Mouse (Mus musculus): ENCODE measurements around the gene Nol11. TPM values are rescaled to one million over a fixed set of nuclear protein-coding genes. Genes with fewer than 3 reads are reported as not detected.

The Nol11 gene
- polyA plus RNA-seq, 1 experiment from 2014 or later = 62.1 TPM

DNA sequence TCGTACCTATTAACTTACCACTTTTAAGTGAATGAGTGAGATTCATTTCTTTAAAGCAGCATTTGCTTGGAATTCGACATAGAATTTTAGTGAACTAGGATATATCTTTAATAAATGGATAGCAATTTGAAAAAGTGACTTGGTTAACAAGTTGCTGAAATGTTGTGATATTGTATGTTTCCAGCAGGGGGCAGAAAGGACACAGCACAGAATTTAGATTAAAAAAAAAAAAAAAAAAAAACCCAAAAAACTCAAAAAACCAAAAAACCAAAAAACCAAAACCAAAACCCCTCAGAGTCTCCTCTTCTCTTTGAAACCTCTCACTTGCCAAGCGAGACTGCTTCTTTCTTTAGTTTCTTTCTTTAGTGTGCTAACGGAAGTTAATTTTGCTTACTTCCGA is 24.6 kb upstream of the Nol11 start:
- H3K27me3 ChIP-seq = no peaks in the 10 kb centered on the region
- no peaks in the 10 kb centered on the region for H3K9me3 ChIP-seq (replicated peaks)
- H3K9ac ChIP-seq = no peak overlapping the region
- no peak for ATAC-seq (ENCODE audit: low FRiP score)
- H3K4me2 ChIP-seq (replicated peaks) = no peak overlapping the region
- no peak overlapping the region for H3K27ac ChIP-seq
- 0 out of 2 replicates have a peak, but pooled peaks cover 4% of the 10 kb centered on the region for H3K36me3 ChIP-seq
- no peaks in the 10 kb centered on the region for H3K4me1 ChIP-seq
- no peak overlapping the region for H3K4me3 ChIP-seq
- WGBS = 80% methylated on average over 5 of the region's 5 CpGs

DNA sequence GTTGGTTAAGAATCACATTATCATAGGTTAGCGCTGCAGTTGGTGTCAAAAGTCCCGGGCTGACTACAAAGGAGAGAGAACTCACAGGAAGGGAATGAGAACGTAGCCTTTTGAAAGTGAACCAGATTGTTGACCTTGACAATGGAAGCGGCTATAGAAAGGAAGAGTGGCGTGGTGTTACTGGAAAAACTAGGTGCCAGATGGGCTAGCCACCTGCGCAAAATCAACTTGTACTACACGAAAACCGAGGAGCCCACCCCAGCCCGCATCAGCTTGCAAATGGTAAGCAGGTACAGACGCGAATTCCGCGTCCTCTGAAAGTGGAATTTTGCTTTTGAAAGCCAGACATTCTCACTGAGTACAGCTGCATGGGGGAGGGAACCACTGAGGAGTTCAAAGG is 20.6 kb upstream of the Nol11 start:
- no peak overlapping the region for H3K4me2 ChIP-seq (replicated peaks)
- no peak for ATAC-seq (ENCODE audit: low FRiP score)
- H3K27me3 ChIP-seq = no peaks in the 10 kb centered on the region
- WGBS = 84% methylated on average over 13 of the region's 13 CpGs
- H3K27ac ChIP-seq = no peak overlapping the region
- no peak overlapping the region for H3K4me3 ChIP-seq
- no peak overlapping the region for H3K9ac ChIP-seq
- H3K36me3 ChIP-seq = no peaks in the 10 kb centered on the region
- no peaks in the 10 kb centered on the region for H3K9me3 ChIP-seq (replicated peaks)
- no peaks in the 10 kb centered on the region for H3K4me1 ChIP-seq

GRCm38 (mm10) chr11:107201773-107202172 is 12.6 kb upstream of the Nol11 start:
- Histone ChIP-seq H3K36me3 (no peaks in the 10 kb centered on the region), H3K27ac (no peak overlapping the region), H3K9ac (no peak overlapping the region), H3K4me2 (replicated peaks) (no peak overlapping the region), H3K4me1 (no peaks in the 10 kb centered on the region), H3K9me3 (replicated peaks) (no peaks in the 10 kb centered on the region), H3K4me3 (no peak overlapping the region), H3K27me3 (no peaks in the 10 kb centered on the region)
- no peak for ATAC-seq (ENCODE audit: low FRiP score)
- WGBS = 91% methylated on average over 11 of the region's 11 CpGs

DNA sequence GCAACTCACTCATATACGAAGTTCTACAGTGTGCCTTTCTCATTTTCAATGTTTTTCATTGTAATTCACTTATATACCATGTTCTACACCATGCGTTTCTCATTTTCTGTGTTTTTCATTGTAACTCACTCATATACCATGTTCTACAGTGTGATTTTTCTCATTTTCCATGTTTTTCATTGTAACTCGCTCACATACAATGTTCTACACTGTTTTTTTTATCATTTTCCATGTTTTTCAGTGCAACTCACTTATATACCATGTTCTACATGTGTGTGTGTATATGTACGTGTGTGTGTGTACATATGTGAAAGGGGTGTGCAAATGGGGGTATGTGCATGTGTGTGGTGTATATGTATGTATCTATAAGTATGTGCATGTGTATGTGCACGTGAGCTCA is 10.1 kb upstream of the Nol11 start:
- Histone ChIP-seq H3K4me1 (no peaks in the 10 kb centered on the region), H3K36me3 (no peaks in the 10 kb centered on the region), H3K4me2 (replicated peaks) (no peak overlapping the region), H3K4me3 (no peak overlapping the region), H3K27ac (no peak overlapping the region), H3K9me3 (replicated peaks) (no peaks in the 10 kb centered on the region), H3K27me3 (no peaks in the 10 kb centered on the region), H3K9ac (no peak overlapping the region)
- ATAC-seq (ENCODE audit: low FRiP score) = no peak
- WGBS = 71% methylated on average over 5 of the region's 5 CpGs

DNA sequence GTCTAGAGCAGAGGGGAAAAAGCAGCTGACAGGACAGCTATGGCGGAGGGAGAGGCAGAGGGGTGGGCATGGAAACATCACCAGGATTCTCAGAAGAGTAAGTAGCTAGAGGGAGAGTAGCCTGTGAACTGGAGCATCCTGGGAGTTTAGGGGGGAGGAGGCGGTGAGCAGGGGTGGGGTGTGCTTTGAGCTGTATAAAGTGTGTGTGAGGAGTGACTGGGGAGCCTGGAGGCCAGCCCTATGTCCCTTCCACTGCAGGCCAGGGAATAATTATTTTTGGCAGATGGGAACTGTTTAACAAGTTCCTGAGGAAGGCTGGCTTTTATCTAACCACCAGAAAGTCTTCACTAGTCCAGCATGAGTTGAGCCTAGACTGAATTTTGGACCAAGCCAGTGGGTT is 6.2 kb upstream of the Nol11 start:
- Histone ChIP-seq H3K27ac (no peak overlapping the region), H3K4me3 (no peak overlapping the region), H3K9ac (no peak overlapping the region), H3K36me3 (no peaks in the 10 kb centered on the region), H3K4me1 (no peaks in the 10 kb centered on the region), H3K4me2 (replicated peaks) (no peak overlapping the region), H3K9me3 (replicated peaks) (no peaks in the 10 kb centered on the region), H3K27me3 (no peaks in the 10 kb centered on the region)
- 59% methylated on average over 2 of the region's 2 CpGs for WGBS
- ATAC-seq (ENCODE audit: low FRiP score) = no peak

DNA sequence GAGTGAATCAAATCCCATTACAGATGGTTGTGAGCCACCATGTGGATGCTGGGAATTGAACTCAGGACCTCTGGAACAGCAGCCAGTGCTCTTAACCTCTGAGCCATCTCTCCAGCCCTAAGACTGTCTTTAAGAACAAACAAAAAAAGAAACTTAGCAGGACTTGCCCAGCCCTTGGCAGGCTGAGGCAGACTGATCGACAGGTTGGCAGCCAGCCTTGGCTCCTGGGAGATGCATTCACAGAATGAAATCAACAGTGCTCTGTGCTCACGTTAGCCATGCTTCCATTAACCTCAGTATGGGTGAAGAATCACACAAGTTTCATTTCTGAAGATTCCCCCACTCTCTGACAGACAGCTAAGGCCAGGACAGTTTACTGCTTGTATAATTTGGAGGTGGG is 1.2 kb upstream of the Nol11 start:
- Histone ChIP-seq H3K4me3 (no peak overlapping the region), H3K27me3 (no peaks in the 10 kb centered on the region), H3K4me2 (replicated peaks) (no peak overlapping the region), H3K9ac (no peak overlapping the region), H3K36me3 (peaks cover 8% of the 10 kb centered on the region), H3K27ac (no peak overlapping the region), H3K4me1 (peaks cover 6% of the 10 kb centered on the region), H3K9me3 (replicated peaks) (no peaks in the 10 kb centered on the region)
- WGBS = 84% methylated on average over 2 of the region's 2 CpGs
- ATAC-seq (ENCODE audit: low FRiP score) = no peak

GRCm38 (mm10) chr11:107183777-107184176 is 5.4 kb downstream of the Nol11 start:
- 90% methylated on average over 8 of the region's 8 CpGs for WGBS

GRCm38 (mm10) chr11:107161215-107161614 is 28.0 kb downstream of the Nol11 start:
- Histone ChIP-seq H3K36me3 (peaks cover 6% of the 10 kb centered on the region), H3K27me3 (no peaks in the 10 kb centered on the region), H3K4me1 (no peaks in the 10 kb centered on the region), H3K4me3 (no peak overlapping the region), H3K4me2 (replicated peaks) (no peak overlapping the region), H3K9ac (no peak overlapping the region), H3K9me3 (replicated peaks) (no peaks in the 10 kb centered on the region), H3K27ac (no peak overlapping the region)
- 86% methylated on average over 4 of the region's 4 CpGs for WGBS
- no peak for ATAC-seq (ENCODE audit: low FRiP score)

More at GRCm38 (mm10) chr11:107183777-107184176, 5.4 kb downstream of the Nol11 start:
- no peak for ATAC-seq (ENCODE audit: low FRiP score)
- H3K4me1 ChIP-seq = peaks cover 6% of the 10 kb centered on the region
- H3K27me3 ChIP-seq = no peaks in the 10 kb centered on the region
- no peak overlapping the region for H3K9ac ChIP-seq
- peaks cover 64% of the 10 kb centered on the region for H3K36me3 ChIP-seq
- no peaks in the 10 kb centered on the region for H3K9me3 ChIP-seq (replicated peaks)
- H3K4me2 ChIP-seq (replicated peaks) = no peak overlapping the region
- no peak overlapping the region for H3K4me3 ChIP-seq
- no peak overlapping the region for H3K27ac ChIP-seq

- Histone ChIP-seq H3K36me3 (no peaks in the 10 kb centered on the region), H3K9me3 (replicated peaks) (no peaks in the 10 kb centered on the region), H3K4me3 (no peak overlapping the region), H3K9ac (no peak overlapping the region), H3K4me1 (no peaks in the 10 kb centered on the region), H3K4me2 (replicated peaks) (no peak overlapping the region), H3K27ac (no peak overlapping the region), H3K27me3 (no peaks in the 10 kb centered on the region)
- 42% methylated on average over 1 of the region's 1 CpGs for WGBS
- ATAC-seq (ENCODE audit: low FRiP score) = no peak
These were observed 30.1 kb downstream of the Nol11 start for GRCm38 (mm10) chr11:107159034-107159433.

- no peak overlapping the region for H3K9ac ChIP-seq
- H3K9me3 ChIP-seq (replicated peaks) = no peaks in the 10 kb centered on the region
- 47% methylated on average over 5 of the region's 5 CpGs for WGBS
- no peaks in the 10 kb centered on the region for H3K4me1 ChIP-seq
- ATAC-seq (ENCODE audit: low FRiP score) = no peak
- H3K4me3 ChIP-seq = no peak overlapping the region
- H3K36me3 ChIP-seq = no peaks in the 10 kb centered on the region
- H3K27me3 ChIP-seq = no peaks in the 10 kb centered on the region
- H3K4me2 ChIP-seq (replicated peaks) = no peak overlapping the region
- no peak overlapping the region for H3K27ac ChIP-seq
These were observed 32.1 kb downstream of the Nol11 start for GRCm38 (mm10) chr11:107156977-107157642.

- H3K4me3 ChIP-seq = no peak overlapping the region
- no peak for ATAC-seq (ENCODE audit: low FRiP score)
- 88% methylated on average over 5 of the region's 5 CpGs for WGBS
These were observed 33.9 kb downstream of the Nol11 start for GRCm38 (mm10) chr11:107155292-107155691.

DNA sequence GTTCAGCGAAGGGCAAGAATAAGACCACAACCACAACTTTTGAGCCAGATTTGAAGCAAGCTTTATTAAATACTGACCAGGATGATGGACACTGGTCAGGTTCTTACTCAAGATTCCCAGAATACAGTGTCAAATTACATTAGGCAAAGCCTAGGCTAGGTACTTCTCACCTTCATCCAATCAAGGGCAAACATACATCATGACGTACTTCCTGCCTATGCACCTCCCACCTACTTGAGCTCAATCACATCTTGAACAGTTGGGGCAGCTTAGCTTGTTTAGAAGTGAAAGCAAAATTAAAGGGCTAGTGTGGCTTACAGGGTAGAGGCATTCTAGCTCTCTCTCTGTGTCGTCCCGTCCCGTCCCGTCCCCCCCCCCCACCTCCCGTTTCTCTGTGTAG is 34.8 kb downstream of the Nol11 start:
- no peak for ATAC-seq (ENCODE audit: low FRiP score)
- Histone ChIP-seq H3K9ac (no peak overlapping the region), H3K9me3 (replicated peaks) (no peaks in the 10 kb centered on the region), H3K4me2 (replicated peaks) (no peak overlapping the region), H3K27ac (no peak overlapping the region), H3K27me3 (no peaks in the 10 kb centered on the region), H3K4me1 (no peaks in the 10 kb centered on the region), H3K4me3 (no peak overlapping the region), H3K36me3 (no peaks in the 10 kb centered on the region)
- 80% methylated on average over 7 of the region's 7 CpGs for WGBS

More at GRCm38 (mm10) chr11:107155292-107155691, 33.9 kb downstream of the Nol11 start:
- H3K36me3 ChIP-seq = no peaks in the 10 kb centered on the region
- H3K27me3 ChIP-seq = no peaks in the 10 kb centered on the region
- no peak overlapping the region for H3K4me2 ChIP-seq (replicated peaks)
- no peaks in the 10 kb centered on the region for H3K4me1 ChIP-seq
- no peak overlapping the region for H3K9ac ChIP-seq
- no peaks in the 10 kb centered on the region for H3K9me3 ChIP-seq (replicated peaks)
- no peak overlapping the region for H3K27ac ChIP-seq

DNA sequence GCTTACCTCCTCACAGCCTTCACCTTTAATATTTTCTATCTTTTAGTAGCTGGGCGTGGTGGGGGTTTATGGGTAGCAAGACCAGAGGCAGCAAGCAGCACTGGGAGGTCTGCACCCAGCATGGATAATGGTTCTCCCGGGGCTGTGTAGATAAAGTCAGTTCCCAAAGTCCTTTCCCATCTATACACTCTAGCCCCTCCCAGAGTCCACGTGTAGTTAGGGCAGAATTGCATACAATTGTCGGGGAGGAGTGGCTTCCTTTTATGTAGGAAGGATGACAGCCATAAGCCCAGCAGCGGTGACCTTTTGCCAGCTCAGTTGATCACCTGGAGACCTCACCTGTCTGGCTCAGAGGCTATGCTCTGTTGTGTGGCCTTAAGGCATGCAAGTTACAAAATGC is 35.5 kb downstream of the Nol11 start:
- WGBS = 81% methylated on average over 5 of the region's 5 CpGs
- Histone ChIP-seq H3K36me3 (no peaks in the 10 kb centered on the region), H3K9ac (no peak overlapping the region), H3K27me3 (no peaks in the 10 kb centered on the region), H3K4me1 (no peaks in the 10 kb centered on the region), H3K9me3 (replicated peaks) (no peaks in the 10 kb centered on the region), H3K4me2 (replicated peaks) (no peak overlapping the region), H3K27ac (no peak overlapping the region), H3K4me3 (no peak overlapping the region)
- ATAC-seq (ENCODE audit: low FRiP score) = no peak
